Mouse (Mus musculus) G1E-ER4 (cell line): Measurements from ENCODE around the gene Znhit6. TPM values are rescaled to one million over a fixed set of nuclear protein-coding genes. Genes with fewer than 3 reads are reported as not detected.

Experiments
- GATA1 ChIP-seq: IDR thresholded peaks from one replicate; pipeline ENCODE4 v1.8.0; 2012; ENCODE audit warnings: low read length, inconsistent platforms
- polyA plus RNA-seq: library from polyadenylated mRNA; stranded (reverse); fragments of >175 nt; gene quantifications from 2 replicates; pipeline ENCODE4 v1.2.3, GENCODE M21; 2012

Znhit6 gene
- polyA plus RNA-seq, 1 experiment: 20.0 TPM

DNA sequence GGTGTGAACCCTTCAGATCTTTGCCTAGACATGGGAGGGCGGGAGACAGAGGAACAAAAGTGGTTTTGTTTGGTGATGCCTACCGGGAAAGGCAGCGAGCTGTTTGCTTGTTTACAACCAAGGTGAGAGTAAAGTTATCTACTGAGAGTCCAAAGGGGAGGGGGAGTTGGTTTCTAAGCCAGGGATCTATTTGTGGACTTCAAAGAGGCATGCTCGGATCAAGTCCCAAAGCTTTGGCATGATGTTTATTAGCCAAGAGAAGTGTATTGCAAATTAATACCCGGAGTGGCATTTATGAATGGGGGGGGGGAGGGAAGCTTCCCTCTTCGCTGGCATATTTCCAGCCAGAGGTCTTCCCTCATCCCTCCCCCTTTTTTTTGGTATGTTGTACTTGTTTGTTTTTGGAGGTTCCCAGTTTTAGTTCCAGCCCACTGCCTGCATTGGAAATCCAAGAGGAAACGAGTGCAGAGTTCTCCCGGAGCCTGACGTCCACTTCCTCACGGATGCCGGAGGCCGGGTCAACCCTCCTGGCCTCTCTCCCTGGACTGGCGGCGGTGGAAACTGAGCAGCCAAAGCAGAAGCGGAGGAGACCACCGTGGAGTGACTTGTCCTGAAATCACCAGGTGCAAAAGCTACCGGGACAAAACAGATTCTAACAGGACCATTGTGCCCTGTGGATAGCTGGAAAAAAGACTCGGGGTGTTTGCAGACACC is 74.5 kb downstream of the Znhit6 start:
- no peak for TF ChIP-seq GATA1

DNA sequence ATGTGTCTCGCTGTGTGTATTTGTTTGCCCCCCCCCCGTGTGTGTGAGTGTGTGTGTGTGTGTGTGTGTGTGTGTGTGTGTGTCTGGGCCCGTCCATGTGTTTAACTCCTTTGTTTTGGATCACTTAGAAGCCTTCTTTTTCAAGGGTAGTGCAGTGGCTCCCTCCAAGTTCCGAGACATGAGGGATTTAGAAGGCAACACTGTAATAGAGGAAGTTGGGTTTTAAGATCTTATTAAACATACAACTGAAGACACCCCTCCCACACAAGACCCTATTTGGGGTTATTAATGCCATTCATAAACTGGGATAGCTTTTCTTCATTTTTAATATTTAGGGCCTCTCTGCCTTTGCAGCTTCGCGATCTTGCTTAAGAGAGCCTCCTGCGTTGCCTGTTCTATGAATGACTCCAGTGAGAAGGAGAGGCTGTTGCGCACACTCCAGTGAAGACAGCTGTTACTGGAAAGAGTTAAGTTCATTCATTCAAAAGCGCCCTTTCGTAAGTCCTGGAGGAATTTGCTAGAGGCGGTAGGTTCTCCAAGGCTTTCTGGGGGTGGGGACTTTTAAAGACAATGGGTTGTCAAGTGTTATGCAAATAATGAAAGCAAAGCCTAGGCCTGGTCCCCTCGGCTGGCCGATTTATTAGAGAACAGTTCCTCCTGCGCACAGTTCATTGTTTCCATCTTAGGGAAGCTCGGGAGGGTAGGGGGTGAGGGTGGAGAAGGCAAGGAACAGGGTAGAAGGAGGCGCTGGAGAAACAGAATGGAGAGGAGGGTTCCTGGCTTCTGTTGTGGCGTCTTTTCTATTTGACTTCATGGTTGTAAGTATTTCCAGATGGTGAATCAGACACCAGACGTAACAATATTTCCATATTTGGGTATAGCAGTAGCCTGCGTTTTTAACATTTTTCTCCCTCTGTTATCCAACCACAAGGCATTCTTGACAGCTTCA is 75.3 kb downstream of the Znhit6 start:
- no peak for TF ChIP-seq GATA1

DNA sequence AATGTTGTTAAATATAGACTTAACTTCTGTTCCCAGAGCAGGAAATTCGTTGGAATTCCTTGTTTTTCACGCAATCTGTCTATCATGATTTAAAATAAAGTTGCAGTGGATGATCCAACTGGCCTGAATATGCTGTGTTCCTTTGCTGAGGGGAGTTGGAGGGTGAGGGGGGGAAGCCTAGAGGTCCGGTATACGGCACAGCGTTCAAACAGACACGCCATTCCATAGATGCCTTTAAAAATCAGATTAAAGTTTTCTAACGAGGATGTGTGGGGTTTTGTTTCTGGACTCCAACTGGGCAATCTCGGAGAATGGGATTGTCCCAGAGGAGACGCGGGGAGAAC is 75.9 kb downstream of the Znhit6 start:
- no peak for TF ChIP-seq GATA1

DNA sequence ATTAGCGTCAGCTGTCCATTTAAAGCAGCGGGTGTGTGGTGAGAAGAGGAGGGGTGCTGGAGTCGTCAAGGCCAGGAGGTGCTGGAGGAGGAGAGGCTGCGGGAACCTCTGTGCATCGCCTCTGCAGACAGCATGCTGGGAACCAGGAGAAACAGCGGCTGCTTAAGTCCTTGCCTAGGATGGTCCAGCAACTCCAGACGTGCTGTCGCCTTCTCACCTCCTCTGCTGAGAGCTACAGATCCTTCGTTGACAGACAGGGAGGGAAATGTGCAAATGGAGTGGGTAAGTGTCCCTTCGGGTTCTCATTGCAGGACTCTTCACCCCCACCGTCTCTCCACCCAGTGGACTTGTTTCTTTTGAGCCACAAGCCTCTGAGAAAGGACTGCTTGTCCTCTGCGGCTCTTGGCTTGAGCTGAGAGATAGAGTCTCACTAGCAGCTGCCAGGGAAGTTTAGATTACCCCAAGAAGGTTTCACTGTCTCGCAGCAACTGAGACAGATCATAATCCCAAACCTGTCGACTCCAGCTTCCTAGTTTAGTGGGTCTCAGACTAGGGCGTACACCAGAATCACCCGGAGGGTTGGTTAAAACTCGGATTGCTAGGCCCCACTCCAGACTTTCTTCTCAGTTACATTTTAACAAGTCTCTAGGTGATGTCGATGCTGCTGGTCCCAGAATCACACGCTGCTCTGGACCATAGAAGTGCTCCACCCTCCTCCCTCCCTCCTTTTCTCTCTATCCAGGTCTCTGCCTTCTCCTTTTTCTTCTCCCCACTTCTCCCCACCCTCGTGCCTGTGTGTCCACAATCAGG is 76.5 kb downstream of the Znhit6 start:
- TF ChIP-seq GATA1: no peak

DNA sequence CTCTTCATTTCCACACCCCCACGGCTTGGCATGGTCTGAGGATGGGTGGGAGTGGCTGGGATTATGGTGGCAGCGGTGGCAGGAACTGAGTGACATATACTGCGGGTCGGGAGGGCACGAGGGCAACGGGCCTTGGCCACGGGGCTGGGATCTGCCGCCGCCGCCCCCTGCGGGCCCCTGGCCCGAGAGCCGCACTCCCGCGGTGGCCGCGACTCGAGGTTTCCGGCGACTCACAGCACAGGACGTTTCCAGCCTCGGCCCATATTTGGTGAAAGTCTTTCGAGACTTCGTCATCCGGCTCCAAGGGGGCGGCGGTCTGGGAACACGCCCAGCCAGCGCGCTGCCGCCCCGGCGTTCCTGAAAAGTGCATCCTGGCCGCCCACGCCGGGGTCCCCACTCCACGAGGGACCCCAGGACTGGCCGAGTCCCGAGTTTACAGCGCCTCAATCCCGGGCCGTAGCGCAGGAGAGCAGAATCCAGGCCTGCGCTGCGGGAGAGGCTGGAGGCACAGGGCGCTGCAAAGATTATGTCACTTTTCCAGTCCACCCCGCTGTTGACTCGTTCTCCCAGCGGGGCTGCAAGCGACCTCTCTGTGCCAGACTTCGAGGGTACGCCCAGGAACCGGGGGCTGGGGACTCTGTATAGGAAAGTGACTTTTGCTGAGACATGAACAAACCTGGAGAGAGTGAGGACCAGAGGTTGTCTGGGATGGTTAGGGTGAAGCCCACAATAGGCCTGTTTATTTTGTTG is 77.4 kb downstream of the Znhit6 start:
- TF ChIP-seq GATA1: no peak

DNA sequence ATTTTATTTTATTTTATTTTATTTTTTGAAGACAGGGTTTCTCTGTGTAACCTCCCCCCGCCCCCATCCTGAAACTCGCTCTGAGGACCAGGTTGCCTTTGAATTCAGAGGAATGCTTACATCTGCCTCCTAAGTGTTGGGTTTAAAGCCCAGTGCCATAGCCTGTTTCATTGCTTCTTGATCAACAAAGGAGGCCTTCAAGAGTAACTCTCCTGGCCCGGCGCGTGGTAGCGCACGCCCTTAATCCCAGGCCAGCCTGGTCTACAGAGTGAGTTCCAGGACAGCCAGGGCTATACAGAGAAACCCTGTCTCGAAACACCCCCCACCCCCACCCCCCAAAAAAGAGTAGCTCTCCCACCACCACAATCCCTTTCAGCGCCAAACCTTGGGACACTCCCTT is 78.0 kb downstream of the Znhit6 start:
- TF ChIP-seq GATA1: no peak

Other genes with a start within 250 kb of the Znhit6 start
- gene Ccn1, start 73.8 kb downstream of the Znhit6 start, polyA plus RNA-seq: not detected in 2 replicates
- gene Ddah1, start 182.5 kb downstream of the Znhit6 start, polyA plus RNA-seq: not detected in 2 replicates